Mouse (Mus musculus): ENCODE data around the gene Podxl2.

The Podxl2 gene

GRCm38 (mm10) chr6:88874868-88875508, at the start of gene Podxl2:
Gene Podxl2, minus strand, starts transcription at chr6:88875044.
- 5% methylated on average over 63 of the region's 63 CpGs for WGBS

- 95% methylated on average over 8 of the region's 8 CpGs for WGBS
Measured at GRCm38 (mm10) chr6:88918802-88919201, 44.0 kb upstream of the Podxl2 start.

GRCm38 (mm10) chr6:88916153-88916552, 41.3 kb upstream of the Podxl2 start:
- WGBS, result 58% methylated on average over 1 of the region's 1 CpGs

- WGBS, result 45% methylated on average over 4 of the region's 4 CpGs
Measured at GRCm38 (mm10) chr6:88915510-88915909, 40.7 kb upstream of the Podxl2 start.

GRCm38 (mm10) chr6:88914799-88915198, 40.0 kb upstream of the Podxl2 start:
- WGBS, result 68% methylated on average over 5 of the region's 5 CpGs

- WGBS, result 74% methylated on average over 4 of the region's 4 CpGs
Measured at GRCm38 (mm10) chr6:88913022-88913421, 38.2 kb upstream of the Podxl2 start.

- 93% methylated on average over 6 of the region's 6 CpGs for WGBS
Measured at GRCm38 (mm10) chr6:88909151-88909550, 34.3 kb upstream of the Podxl2 start.

- 19% methylated on average over 16 of the region's 16 CpGs for WGBS
Measured at GRCm38 (mm10) chr6:88906369-88907108, 31.7 kb upstream of the Podxl2 start.

GRCm38 (mm10) chr6:88905042-88905441, 30.2 kb upstream of the Podxl2 start:
- 88% methylated on average over 7 of the region's 7 CpGs for WGBS

GRCm38 (mm10) chr6:88904456-88904974, 29.7 kb upstream of the Podxl2 start:
- WGBS, result 80% methylated on average over 4 of the region's 4 CpGs

- 81% methylated on average over 5 of the region's 5 CpGs for WGBS
Measured at GRCm38 (mm10) chr6:88903708-88904107, 28.9 kb upstream of the Podxl2 start.

- WGBS, result under 1% methylated on average over 66 of the region's 66 CpGs
Measured at GRCm38 (mm10) chr6:88901947-88902820, 27.3 kb upstream of the Podxl2 start, which contains the start of gene Tpra1. Gene Tpra1, plus strand, starts transcription at chr6:88902251.

GRCm38 (mm10) chr6:88901471-88901870, 26.6 kb upstream of the Podxl2 start:
- 1% methylated on average over 5 of the region's 5 CpGs for WGBS

- 94% methylated on average over 2 of the region's 2 CpGs for WGBS
Measured at GRCm38 (mm10) chr6:88899628-88900027, 24.8 kb upstream of the Podxl2 start.

GRCm38 (mm10) chr6:88899086-88899485, 24.2 kb upstream of the Podxl2 start:
- 66% methylated on average over 4 of the region's 4 CpGs for WGBS

GRCm38 (mm10) chr6:88898534-88899048, 23.7 kb upstream of the Podxl2 start, which contains the start of gene Mcm2:
Gene Mcm2, minus strand, starts transcription at chr6:88898780.
- under 1% methylated on average over 33 of the region's 33 CpGs for WGBS

- 87% methylated on average over 7 of the region's 7 CpGs for whole genome bisulfite sequencing
Measured at GRCm38 (mm10) chr6:88897246-88897645, 22.4 kb upstream of the Podxl2 start.

GRCm38 (mm10) chr6:88895943-88896342, 21.1 kb upstream of the Podxl2 start:
- 84% methylated on average over 6 of the region's 6 CpGs for WGBS

GRCm38 (mm10) chr6:88893559-88893958, 18.7 kb upstream of the Podxl2 start:
- WGBS, result 44% methylated on average over 5 of the region's 5 CpGs

GRCm38 (mm10) chr6:88890832-88891231, 16.0 kb upstream of the Podxl2 start:
- 92% methylated on average over 7 of the region's 7 CpGs for WGBS

- WGBS, result 93% methylated on average over 13 of the region's 13 CpGs
Measured at GRCm38 (mm10) chr6:88889410-88890042, 14.7 kb upstream of the Podxl2 start.
